Comparison of ENCODE assay signal across 17 mouse cellular contexts in the genomic region with DNA sequence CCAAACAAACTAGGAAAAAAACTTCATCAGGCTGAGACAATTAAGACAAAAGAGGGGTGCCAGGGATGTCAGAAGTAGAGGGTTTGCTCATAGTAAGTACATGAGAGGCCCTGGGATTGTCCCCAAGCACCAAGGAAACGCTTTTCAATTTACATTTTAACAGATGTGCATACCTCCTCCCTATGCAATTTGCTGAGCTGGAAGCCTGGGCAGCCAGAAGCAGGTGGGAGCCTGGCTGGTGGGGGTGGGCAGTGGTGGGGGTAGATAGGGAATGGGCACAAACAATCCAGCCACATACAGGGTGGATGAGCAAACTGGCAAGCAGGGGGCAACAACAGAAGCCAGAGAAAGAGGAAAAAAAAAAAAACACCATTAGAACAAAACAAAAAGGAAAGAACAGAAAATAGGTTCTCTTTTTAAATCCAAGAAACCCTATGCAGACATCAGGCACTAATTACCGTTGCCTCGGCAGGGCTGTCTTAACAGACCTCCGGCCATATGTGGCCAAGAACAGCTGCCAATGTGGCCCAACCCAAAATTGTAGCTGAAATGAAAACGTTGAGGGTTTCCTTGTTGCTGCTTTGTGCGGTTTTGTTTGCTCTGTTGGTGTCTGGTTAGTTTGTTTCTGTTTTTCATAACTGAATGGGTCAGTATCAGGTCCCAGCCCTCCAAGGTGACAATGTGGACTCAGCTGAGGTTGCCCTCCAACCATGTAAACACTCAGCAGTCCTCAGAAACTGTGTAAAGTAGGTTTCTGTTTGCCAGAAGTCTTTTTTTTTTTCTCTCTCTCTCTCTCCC. TPM values are rescaled to one million over a fixed set of nuclear protein-coding genes. Genes with fewer than 3 reads are reported as not detected.
A peak's percentile ranks its signal among the peaks of the same experiment; 100 is the strongest.
DNase-seq lines count a peak whose midpoint lies in the region; ATAC-seq lines count a peak whose summit lies in the region.
"Had no signal": no experiment of that assay in that cellular context is flagged by ENCODE, and none has a peak within 500 bp of the region (broad histone marks: within the 10 kb centered on the region; RNA-seq: fewer than 3 reads in every experiment).

No protein-coding gene starts in this region.

- 16% methylated on average over 6 of the region's 6 CpGs for WGBS in embryonic facial prominence, embryonic 14.5 days
- 15% methylated on average over 6 of the region's 6 CpGs for WGBS in limb, embryonic 12.5 days

- no peaks in the 10 kb centered on the region for H3K36me3 ChIP-seq in embryonic facial prominence, embryonic 14.5 days (ENCODE audit: control insufficient read depth, insufficient read depth, low read length)
- no peaks in the 10 kb centered on the region for H3K36me3 ChIP-seq in limb, embryonic 12.5 days
- H3K36me3 ChIP-seq: midbrain, embryonic 12.5 days had no signal

- no peak overlapping the region for H3K4me3 ChIP-seq in embryonic facial prominence, embryonic 14.5 days (ENCODE audit: low read depth, low read length)
- H3K4me3 ChIP-seq in limb, embryonic 12.5 days (replicated peaks), result no peak overlapping the region
- H3K4me3 ChIP-seq: midbrain, embryonic 12.5 days had no signal

- peak; percentile 36 to 42 for DNase-seq in cerebellum, postnatal 14 days
- DNase-seq in cerebellum, adult 8-10 months, result no peak
- DNase-seq in 416B (ENCODE audit: low read depth), result peak; percentile 31
- DNase-seq in embryonic facial prominence, embryonic 14.5 days (ENCODE audit: low spot score), result peak; percentile 92
- no peak for DNase-seq in adrenal gland, adult 2 months
- DNase-seq in heart, adult 8-10 months (ENCODE audit: low spot score), result no peak
- DNase-seq: adrenal gland, postnatal 36 days; cerebellum, adult 9-10 months; kidney, postnatal 4 days; spleen, adult 18-20 months; thymus, postnatal 14 days had no signal

- H3K27me3 ChIP-seq in embryonic facial prominence, embryonic 14.5 days (replicated peaks; ENCODE audit: control insufficient read depth, insufficient read depth, low read length), result no peaks in the 10 kb centered on the region
- H3K27me3 ChIP-seq in limb, embryonic 12.5 days, result no peaks in the 10 kb centered on the region
- H3K27me3 ChIP-seq: midbrain, embryonic 12.5 days; Patski had no signal

- peak overlapping the region; percentile 26; the same call in 1 of the 2 replicates for H3K4me2 ChIP-seq in embryonic facial prominence, embryonic 14.5 days (ENCODE audit: low read depth, low read length)
- no peak overlapping the region for H3K4me2 ChIP-seq in limb, embryonic 12.5 days
- H3K4me2 ChIP-seq: heart, embryonic 11.5 days; midbrain, embryonic 12.5 days had no signal

- H3K9ac ChIP-seq in embryonic facial prominence, embryonic 14.5 days (ENCODE audit: low read depth, low read length), result no peak overlapping the region
- H3K9ac ChIP-seq in limb, embryonic 12.5 days (replicated peaks), result no peak overlapping the region
- H3K9ac ChIP-seq: midbrain, embryonic 12.5 days had no signal

- peak; percentile 50; the same call in 1 of the 2 replicates for ATAC-seq in embryonic facial prominence, embryonic 14.5 days (ENCODE audit: low read depth)
- ATAC-seq in limb, embryonic 12.5 days (ENCODE audit: insufficient number of reproducible peaks, insufficient read depth, low FRiP score, low TSS enrichment, low read depth), result no peak
- ATAC-seq in activated CD4-positive, CD25-positive, alpha-beta regulatory T cell, adult 4 months, result no peak
- ATAC-seq: intestine, postnatal 0 days; Patski had no signal

- peaks cover 20% of the 10 kb centered on the region for H3K4me1 ChIP-seq in embryonic facial prominence, embryonic 14.5 days (ENCODE audit: control insufficient read depth, insufficient read depth, low read length)
- H3K4me1 ChIP-seq in limb, embryonic 12.5 days (replicated peaks), result peaks cover 21% of the 10 kb centered on the region

- H3K9me3 ChIP-seq in embryonic facial prominence, embryonic 14.5 days (ENCODE audit: control insufficient read depth, low read length), result no peaks in the 10 kb centered on the region
- no peaks in the 10 kb centered on the region for H3K9me3 ChIP-seq in limb, embryonic 12.5 days

- peak overlapping the region; percentile 84 for H3K27ac ChIP-seq in embryonic facial prominence, embryonic 14.5 days (replicated peaks; ENCODE audit: low read depth, low read length)
- H3K27ac ChIP-seq in limb, embryonic 12.5 days, result peak overlapping the region; percentile 60
- H3K27ac ChIP-seq: midbrain, embryonic 12.5 days had no signal

RNA-seq across cellular contexts. Expression of gene Ankrd33b, which starts 49.2 kb away (rescaled TPM):
- 1.0 and 1.1 TPM in 2 replicates for polyA plus RNA-seq in embryonic facial prominence, embryonic 14.5 days (2014; fragmentation: Nextera tagmentation; extraction: Ambion mirVana)
- polyA plus RNA-seq in limb, embryonic 12.5 days (2016; fragmentation: Nextera tagmentation; extraction: Ambion mirVana), result 0.20 and 0.73 TPM in 2 replicates
- 1 to 10 TPM; 1.1 to 1.9 TPM for total RNA-seq in adrenal gland, adult 2 months (2021)
- polyA plus RNA-seq in adrenal gland, adult 2 months (2012; rRNA removed), result 1.5 and 1.9 TPM in 2 replicates
- 10 to 100 TPM; 26.4 to 31.4 (median 29.1) TPM for total RNA-seq in heart, adult 8-10 months (2022)
- polyA plus RNA-seq in activated CD4-positive, CD25-positive, alpha-beta regulatory T cell, adult 4 months (2017; shearing (Covaris generic)), result under 1 TPM in 1 of 2 experiments, not detected in 1; 0.71 TPM

Comparison
In these comparisons a context has a peak if more than half of its experiments do, and no peak if none do; other contexts are left out.
1. DNase-seq: peak in cerebellum, postnatal 14 days (2 of 2), 416B (single experiment) and embryonic facial prominence, embryonic 14.5 days (single experiment); none in cerebellum, adult 8-10 months (single experiment), adrenal gland, adult 2 months (single experiment) and heart, adult 8-10 months (single experiment).